Comparison of ENCODE assay signal across 8 mouse cellular contexts in genomic region chr7:48959316-48959661, GRCm38 (mm10). TPM values are rescaled to one million over a fixed set of nuclear protein-coding genes. Genes with fewer than 3 reads are reported as not detected.
A peak's percentile ranks its signal among the peaks of the same experiment; 100 is the strongest.
DNase-seq lines count a peak whose midpoint lies in the region; ATAC-seq lines count a peak whose summit lies in the region.

No protein-coding gene starts in this region.

- H3K9ac ChIP-seq in kidney, embryonic 14.5 days (ENCODE audit: low read depth, low read length) = no peak overlapping the region
- peak overlapping the region; percentile 72 for H3K9ac ChIP-seq in midbrain, embryonic 13.5 days (replicated peaks)

- WGBS in kidney, embryonic 14.5 days = 17% methylated on average over 13 of the region's 13 CpGs
- 8% methylated on average over 13 of the region's 13 CpGs for WGBS in hindbrain, embryonic 10.5 days
- WGBS in midbrain, embryonic 13.5 days = 3% methylated on average over 13 of the region's 13 CpGs

- ATAC-seq in kidney, embryonic 14.5 days (ENCODE audit: low FRiP score, low TSS enrichment) = 0 out of 2 replicates have a peak, but pooled peaks have one; percentile 7
- peak; percentile 55 for ATAC-seq in midbrain, embryonic 13.5 days

- peak overlapping the region; percentile 48 for H3K4me2 ChIP-seq in kidney, embryonic 14.5 days (replicated peaks; ENCODE audit: low read depth, low read length)
- peak overlapping the region; percentile 70 for H3K4me2 ChIP-seq in midbrain, embryonic 13.5 days (replicated peaks)

- DNase-seq in kidney, adult 8-10 months = no peak
- DNase-seq in cerebellum, postnatal 25 days = peak; percentile 52 to 56
- DNase-seq in hindbrain, embryonic 10.5 days (ENCODE audit: low spot score) = no peak
- no peak for DNase-seq in spleen, postnatal 36 days (ENCODE audit: low spot score in 2 of 2)
- no peak for DNase-seq in thymus, postnatal 0 days (ENCODE audit: low spot score)
- DNase-seq in urinary bladder, postnatal 10 days (ENCODE audit: low spot score) = no peak

- H3K36me3 ChIP-seq in kidney, embryonic 14.5 days (ENCODE audit: control insufficient read depth, insufficient read depth, low read length) = no peaks in the 10 kb centered on the region
- peaks cover 7% of the 10 kb centered on the region for H3K36me3 ChIP-seq in hindbrain, embryonic 10.5 days
- H3K36me3 ChIP-seq in midbrain, embryonic 13.5 days = no peaks in the 10 kb centered on the region

- no peaks in the 10 kb centered on the region for H3K9me3 ChIP-seq in kidney, embryonic 14.5 days (ENCODE audit: control insufficient read depth, low read length)
- H3K9me3 ChIP-seq in hindbrain, embryonic 10.5 days = no peaks in the 10 kb centered on the region
- H3K9me3 ChIP-seq in midbrain, embryonic 13.5 days = no peaks in the 10 kb centered on the region

- peak overlapping the region; percentile 31; the same call in 1 of the 2 replicates for H3K4me3 ChIP-seq in kidney, embryonic 14.5 days (ENCODE audit: low read length)
- H3K4me3 ChIP-seq in hindbrain, embryonic 10.5 days = peak overlapping the region; percentile 68
- H3K4me3 ChIP-seq in midbrain, embryonic 13.5 days (replicated peaks) = peak overlapping the region; percentile 55

- peaks cover 7% of the 10 kb centered on the region; the same call in 1 of the 2 replicates for H3K4me1 ChIP-seq in kidney, embryonic 14.5 days (ENCODE audit: control insufficient read depth, insufficient read depth, low read length)
- peaks cover 62% of the 10 kb centered on the region for H3K4me1 ChIP-seq in hindbrain, embryonic 10.5 days (replicated peaks)
- H3K4me1 ChIP-seq in midbrain, embryonic 13.5 days (replicated peaks) = peaks cover 60% of the 10 kb centered on the region

- H3K27me3 ChIP-seq in kidney, embryonic 14.5 days (ENCODE audit: control insufficient read depth, insufficient read depth, low read length) = peaks cover 43% of the 10 kb centered on the region
- peaks cover 88% of the 10 kb centered on the region for H3K27me3 ChIP-seq in hindbrain, embryonic 10.5 days (ENCODE audit: insufficient read depth, poor library complexity, severe bottlenecking)
- peaks cover 34% of the 10 kb centered on the region for H3K27me3 ChIP-seq in midbrain, embryonic 13.5 days

- no peak overlapping the region for H3K27ac ChIP-seq in kidney, embryonic 14.5 days (ENCODE audit: low read depth, low read length)
- H3K27ac ChIP-seq in hindbrain, embryonic 10.5 days = peak overlapping the region; percentile 89
- H3K27ac ChIP-seq in midbrain, embryonic 13.5 days = peak overlapping the region; percentile 66

RNA-seq across cellular contexts. Expression of gene Nav2, which starts 50.8 kb away (rescaled TPM):
- 39.8 and 49.2 TPM in 2 replicates for polyA plus RNA-seq in kidney, embryonic 14.5 days (2014; fragmentation: Nextera tagmentation; extraction: Ambion mirVana)
- polyA plus RNA-seq in hindbrain, embryonic 10.5 days (2016; fragmentation: Nextera tagmentation; extraction: Ambion mirVana) = 19.1 and 25.6 TPM in 2 replicates
- polyA plus RNA-seq in midbrain, embryonic 13.5 days (2015; fragmentation: Nextera tagmentation; extraction: Ambion mirVana) = 22.2 and 23.2 TPM in 2 replicates
- 16.3 and 26.8 TPM in 2 replicates for polyA plus RNA-seq in thymus, postnatal 0 days (2015; fragmentation: Nextera tagmentation; extraction: Ambion mirVana)

Comparison
In these comparisons a context has a peak if more than half of its experiments do, and no peak if none do; other contexts are left out.
1. DNase-seq: peak in cerebellum, postnatal 25 days (2 of 2); none in kidney, adult 8-10 months (0 of 2), hindbrain, embryonic 10.5 days (single experiment), spleen, postnatal 36 days (0 of 2), thymus, postnatal 0 days (single experiment) and urinary bladder, postnatal 10 days (single experiment).
2. Peak in every context shown above with its lines, with median percentiles within 50 percentile points of each other: H3K4me3 ChIP-seq.